Mouse (Mus musculus): ENCODE data around the gene Dnajc17.

The Dnajc17 gene

DNA sequence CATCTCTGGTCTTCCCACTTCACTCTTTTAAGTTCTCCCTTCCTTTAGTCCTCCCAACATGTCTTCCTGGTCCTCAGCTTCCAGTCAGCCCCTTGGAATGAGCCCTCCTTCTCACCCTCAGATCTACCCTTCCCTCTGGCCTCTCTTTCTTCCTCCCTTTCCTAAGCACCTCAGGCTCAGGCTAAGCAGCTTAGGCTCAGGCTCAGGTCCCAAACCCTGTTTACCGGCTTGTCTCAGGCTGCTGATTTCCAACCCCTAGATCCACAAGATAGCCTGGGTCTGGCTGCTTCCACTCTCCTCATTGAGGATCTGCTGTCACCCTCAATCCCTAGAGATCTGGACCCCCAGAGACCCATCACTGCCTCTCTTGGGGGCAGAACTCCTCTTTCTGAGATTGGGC, 10.5 kb downstream of the Dnajc17 start:
- no peak for DNase-seq (ENCODE audit: low spot score)

DNA sequence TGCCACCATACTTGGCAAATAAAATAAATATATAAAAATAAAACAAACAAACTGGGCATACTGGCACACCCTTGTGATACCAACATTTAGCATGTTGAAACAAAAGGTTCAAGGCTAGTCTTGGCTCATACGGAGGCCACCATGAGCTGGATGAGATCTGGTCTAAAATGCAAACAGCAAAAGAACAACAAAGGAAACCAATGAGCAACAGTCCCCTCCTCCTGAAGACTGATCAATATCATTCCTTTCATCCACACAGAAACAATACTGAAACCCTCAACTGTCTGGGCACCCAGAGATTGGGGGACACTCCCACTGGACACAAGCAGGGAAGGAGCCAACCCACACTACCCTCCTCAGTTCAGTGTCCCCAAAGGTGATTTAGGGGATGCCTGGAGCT, 11.1 kb downstream of the Dnajc17 start:
- no peak for DNase-seq (ENCODE audit: low spot score)

DNA sequence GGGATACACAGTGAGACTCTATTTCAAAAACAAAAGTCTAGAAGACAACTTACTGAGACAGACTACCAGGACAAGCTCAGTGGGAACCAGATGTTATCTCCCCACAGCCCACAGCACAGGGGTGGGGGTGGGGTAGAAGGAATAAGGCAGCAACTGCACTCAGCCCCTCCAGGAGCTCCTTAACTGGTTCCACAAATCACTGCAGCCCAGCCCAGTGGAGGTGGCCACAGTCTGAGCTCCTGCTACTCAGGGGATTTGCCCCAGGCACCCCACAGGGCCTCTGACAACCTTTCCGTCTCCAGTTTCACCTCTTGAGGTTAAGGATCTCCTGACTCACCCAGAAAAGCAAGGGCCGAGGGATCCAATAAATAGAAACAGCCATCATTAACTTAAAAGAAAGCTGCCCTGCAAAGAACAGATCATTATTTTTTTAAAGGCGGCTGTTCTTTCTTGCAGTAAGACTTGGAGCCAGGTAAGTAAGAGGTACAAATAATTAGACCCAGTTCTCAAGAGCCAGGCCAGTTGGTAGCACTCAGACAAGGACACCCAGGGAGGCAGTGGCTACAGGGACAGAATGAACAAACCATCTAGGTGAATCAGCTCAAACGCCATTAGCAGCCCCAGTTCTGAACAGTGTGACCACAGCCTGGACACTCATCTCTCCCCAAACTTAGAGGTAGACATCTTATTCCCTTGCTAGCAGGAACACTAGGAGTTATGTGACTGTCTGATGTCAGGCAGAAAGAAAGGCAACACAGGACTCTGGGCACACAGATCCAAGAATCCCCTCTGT, 12.1 kb downstream of the Dnajc17 start:
- DNase-seq (ENCODE audit: low spot score), result no peak

DNA sequence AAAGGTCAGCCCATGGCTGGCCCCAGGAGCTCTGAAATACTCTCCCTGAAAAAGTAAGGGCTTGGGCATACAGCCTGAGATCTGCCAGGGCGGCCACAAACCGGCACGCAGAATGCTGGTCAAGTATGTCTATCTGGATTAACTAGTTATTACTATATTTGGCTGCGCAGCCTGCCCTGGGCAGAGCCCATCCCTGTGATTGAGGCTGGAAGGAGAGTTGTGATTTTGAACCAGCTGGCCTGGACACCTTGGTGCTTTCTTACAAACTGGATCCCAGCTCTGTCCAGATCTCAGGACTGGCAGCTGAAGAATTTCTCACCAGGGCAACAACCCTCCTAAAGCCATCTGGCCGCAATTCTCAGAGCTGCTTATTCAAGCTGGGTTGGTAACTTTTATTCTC, 14.5 kb downstream of the Dnajc17 start:
- DNase-seq (ENCODE audit: low spot score), result no peak

DNA sequence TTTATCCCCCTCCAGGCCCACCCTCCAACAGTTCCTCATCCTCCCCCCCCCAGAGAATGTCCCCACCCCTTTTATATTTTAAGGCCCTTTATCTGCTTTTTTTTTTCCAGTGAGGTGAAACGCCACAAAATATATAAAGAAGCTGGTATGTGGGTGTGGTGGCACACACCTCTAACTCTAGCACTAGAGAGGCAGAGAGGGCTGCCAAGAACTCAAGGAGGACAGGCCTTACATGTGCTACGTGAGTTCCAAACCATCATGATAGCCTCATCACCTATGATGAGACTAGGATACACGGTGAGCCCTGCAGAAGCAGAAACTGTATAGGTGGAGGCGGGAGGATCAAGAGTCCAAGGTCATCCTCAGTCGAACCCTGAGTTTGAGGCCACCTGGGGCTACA, 17.6 kb downstream of the Dnajc17 start:
- DNase-seq (ENCODE audit: low spot score), result no peak

DNA sequence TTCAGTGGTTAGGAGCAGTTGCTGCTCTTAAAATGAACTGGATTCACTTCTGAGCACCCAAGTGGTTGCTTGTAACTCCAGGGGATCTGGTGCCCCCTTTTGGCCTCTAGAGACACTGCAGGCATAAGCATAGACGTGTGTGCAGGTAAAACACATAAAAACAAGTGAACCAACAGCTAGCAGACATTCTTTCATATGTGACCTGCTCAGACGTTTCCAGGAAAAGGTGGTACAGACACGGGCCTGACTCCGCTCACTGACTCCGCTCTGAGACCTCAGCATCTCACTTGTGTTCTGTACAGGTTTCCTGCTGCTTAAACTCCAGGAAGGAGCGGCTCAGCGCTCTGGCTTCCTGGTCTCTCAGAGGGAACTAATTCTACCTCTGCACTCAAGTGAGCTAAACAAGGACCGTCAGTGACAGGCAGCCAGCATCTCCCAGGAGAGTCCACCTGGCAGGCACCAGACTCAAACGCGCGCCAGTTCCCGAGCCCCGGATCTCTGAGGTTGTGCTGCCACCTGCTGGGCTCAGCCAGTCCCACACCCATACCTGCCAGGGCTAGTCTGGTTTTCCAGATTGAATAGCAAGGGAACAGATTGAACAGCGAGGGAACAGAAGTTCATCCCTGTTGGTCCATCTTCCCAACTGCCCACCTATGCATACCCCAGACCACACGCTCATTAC, 19.4 kb downstream of the Dnajc17 start:
- DNase-seq (ENCODE audit: low spot score), result peak; percentile 59

DNA sequence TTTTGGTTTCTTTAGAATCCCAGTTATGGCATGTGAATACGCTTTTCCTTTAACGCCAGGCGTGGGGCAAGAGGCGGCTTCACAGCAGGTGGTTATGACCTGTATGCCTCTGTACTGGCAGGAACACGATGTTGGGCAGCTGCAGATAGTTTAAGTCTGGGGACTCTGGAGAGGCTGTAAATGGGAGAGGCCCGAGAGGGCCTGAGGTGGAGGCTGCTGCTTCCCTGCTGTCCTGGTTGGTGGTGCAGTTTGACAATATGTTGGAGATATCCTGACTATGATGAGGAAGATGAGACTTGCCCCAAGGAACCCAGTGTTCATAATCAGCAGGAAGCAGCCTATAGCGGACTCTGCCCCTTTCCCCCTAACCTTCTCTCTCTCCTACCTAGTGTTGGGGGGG, 25.7 kb downstream of the Dnajc17 start:
- no peak for DNase-seq (ENCODE audit: low spot score)

DNA sequence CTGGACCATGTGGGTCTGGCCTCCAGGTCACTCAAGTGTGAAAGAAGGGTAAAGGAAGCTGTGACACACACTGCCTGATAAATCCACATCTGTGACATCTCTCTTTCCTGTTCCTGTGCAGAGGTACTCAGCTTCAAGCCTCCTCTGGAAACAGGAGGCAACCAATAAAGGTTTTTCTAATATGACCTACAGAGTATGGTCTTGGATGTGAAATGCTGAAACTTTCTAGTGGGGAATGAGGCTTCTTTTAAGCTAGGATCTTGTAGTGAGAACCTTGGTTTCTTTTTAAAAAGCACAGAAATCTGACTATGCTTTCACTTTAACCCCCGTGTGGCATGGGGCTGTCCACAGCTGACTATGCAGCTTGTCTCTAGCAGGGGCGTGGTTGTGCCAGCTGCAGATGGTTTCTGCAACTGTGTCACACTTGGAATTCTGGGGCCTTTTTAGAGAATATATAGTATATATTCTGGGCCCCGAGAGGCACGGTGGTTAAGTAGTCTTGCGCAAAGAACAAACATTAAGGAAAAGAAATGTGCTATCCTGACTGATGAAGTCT, 31.1 kb downstream of the Dnajc17 start:
- no peak for DNase-seq (ENCODE audit: low spot score)

DNA sequence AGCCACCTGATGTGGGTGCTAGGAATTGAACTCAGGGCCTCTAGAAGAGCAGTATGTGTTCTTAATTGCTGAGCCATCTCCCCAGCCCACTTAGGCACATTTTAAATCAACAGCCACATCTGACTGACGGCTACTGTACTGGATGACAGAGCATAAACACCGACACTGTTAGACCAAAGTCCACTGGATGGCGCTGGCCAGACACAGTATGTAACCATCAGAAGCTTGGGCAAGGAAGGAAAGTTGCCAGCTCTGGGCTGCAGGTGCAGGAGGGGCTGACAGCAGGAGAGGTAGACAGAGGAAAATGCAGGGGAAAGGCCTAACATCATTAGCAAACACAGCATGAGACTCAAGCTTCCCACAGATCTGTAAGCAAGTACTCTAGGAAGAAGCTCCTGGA, 31.8 kb downstream of the Dnajc17 start:
- no peak for DNase-seq (ENCODE audit: low spot score)

DNA sequence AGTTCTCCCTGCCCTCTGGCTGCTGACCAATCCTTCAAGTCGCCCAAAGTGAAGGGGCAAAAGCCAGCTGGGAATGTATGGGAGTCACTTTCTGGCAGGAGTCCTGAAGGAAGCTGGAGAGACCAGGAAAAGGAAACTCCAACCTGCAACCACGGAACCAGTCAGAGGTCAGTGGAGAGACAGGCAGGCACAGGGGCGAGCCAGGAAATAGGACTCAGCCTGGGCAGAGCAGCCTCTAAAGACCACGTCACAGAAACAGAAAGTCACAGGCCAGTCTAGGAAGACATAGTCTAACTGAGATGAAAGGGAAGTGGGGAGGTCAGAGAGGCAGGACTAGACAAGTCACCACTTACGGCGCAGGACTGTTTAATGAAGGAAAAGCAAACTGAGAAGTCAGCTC, 33.0 kb downstream of the Dnajc17 start:
- no peak for DNase-seq (ENCODE audit: low spot score)

DNA sequence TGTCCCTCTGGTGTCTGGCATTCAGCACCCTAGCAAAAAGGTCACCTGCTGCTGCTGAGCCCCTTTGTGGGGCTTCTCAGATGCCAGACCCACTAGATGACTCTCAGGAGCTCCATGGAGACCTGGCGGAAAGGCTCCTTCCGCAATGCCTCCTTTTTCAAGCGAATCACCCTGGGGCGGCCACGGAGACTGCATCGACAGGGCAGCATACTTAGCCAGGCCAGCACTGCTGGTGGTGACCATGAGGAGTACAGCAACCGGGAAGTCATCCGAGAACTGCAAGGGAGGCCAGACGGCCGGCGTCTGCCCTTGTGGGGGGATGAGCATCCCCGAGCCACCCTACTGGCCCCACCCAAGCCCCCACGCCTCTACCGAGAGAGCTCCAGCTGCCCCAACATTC, 33.7 kb downstream of the Dnajc17 start:
- no peak for DNase-seq (ENCODE audit: low spot score)

DNA sequence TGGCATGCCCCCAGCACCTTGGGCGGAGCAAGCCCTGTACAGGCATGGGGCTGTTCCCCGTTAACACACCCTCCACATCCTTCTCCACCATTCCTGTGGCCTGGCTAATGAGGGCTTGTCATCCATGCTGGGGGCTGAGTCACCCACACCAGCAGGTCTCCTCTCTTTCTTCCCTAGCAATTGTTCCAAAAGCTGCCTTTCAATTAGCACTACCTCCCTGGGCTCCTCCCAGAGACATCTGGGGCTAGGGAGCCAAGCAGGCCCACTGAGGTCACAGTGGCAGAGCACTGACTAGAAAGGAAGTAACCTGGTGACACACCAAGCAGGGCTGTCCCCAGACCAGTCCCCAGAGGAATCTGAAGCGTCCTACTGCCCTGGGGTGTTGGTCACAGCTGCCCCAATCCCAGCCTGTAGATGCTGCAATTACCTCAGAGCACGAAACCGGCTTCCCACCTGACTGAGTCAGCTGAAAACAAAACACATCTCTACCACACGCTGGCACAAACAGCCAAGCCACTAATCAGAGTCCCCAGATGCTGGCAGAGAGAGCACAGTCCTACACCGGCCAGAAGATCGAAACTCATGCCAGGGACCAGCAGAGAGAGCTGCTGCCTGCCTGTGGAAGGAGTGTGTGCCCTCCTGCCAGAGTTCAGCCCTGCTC, 34.5 kb downstream of the Dnajc17 start, which contains the start of gene Gm14137:
Gene Gm14137, plus strand, starts transcription at position 519 of the 661 bp plus-strand sequence.
- DNase-seq (ENCODE audit: low spot score), result no peak

DNA sequence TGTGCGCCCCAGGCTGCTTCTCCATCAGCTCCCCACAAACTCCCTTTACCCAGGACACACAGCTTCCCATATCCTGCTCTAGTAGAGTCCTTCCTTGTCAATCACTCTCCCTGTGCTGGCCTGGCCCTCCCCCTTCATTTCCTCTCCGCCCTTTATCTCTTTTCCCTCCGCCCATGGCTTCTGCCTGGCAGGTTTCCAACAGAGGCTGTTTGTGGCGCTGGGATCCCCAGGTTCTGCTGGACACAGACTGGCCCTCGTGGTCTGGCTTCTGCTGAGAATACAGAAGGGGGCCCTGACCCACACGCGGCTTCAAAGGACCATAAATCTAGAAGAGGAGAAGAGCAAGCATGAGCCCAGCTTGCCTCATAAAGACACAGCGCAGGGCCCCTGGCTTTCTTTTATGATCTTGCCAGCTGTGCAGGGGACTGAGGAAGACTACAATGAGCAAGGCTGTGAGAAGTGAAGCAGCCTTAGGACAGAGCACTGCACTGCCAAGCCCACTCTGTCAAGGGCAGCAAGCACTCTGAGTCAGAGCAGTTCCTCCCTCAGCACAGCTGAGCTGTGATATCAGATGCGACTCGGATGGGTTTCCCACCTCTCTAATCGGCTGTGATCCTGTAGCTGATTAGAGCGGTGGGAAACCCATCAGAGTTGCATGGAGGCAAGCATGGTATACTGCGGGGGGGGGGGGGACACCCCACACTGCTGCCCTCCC, 35.6 kb downstream of the Dnajc17 start:
- no peak for DNase-seq (ENCODE audit: low spot score)

DNA sequence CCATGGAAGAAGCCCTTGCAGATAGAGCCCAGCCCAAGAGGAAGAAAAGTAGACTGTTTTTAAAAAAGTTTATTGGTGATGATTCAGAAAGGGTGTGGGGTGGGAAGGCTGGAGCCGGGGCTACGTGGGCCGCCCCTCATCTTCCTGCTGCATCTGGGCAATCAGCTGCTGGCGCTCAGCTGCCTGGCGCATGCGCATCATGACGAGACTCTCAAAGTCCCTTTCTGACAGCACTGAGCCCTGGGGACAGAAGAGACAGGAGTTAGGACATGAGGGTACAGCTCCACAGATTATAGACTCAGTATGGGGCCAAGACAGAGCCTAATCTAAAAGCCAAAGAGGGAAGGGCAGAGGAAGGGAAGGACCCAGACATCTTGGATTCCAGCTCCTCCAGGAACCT, 36.1 kb downstream of the Dnajc17 start:
- no peak for DNase-seq (ENCODE audit: low spot score)

DNA sequence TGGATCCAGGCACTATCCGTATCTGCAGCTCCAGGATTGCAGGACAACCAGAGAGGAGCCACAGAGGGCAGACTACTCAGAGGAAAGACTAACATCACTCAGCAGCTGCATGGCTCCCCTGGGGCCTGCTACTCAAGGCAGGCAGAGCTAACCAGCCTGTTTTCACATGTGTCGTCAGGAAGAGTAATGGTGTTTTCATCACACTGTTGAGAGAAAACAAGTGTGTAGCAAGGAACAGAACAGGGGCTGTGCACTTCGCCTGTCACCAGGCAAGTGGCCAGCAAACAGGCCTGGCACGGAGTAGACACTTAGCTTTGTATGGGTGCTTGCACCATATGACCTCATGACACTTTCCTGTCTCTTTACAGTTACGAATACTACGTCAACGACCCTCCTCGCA, 37.0 kb downstream of the Dnajc17 start:
- no peak for DNase-seq (ENCODE audit: low spot score)

DNA sequence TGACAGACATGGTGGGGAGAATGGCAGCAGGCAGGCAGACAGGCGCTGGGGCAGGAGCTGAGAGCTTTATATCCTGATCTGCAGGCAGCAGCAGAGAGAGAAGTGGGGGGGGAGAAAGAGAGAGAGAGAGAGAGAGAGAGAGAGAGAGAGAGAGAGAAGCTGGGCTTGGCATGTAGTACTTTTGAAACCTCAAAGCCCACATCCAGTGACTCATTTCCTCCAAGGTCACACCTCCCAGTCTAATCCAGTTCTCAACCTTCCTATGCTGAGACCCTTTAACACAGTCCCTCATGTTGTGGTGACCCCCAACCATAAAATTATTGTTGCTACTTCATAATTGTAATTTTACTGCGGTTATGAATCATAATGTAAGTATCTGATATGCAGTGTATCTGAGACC, 38.3 kb downstream of the Dnajc17 start:
- no peak for DNase-seq (ENCODE audit: low spot score)

DNA sequence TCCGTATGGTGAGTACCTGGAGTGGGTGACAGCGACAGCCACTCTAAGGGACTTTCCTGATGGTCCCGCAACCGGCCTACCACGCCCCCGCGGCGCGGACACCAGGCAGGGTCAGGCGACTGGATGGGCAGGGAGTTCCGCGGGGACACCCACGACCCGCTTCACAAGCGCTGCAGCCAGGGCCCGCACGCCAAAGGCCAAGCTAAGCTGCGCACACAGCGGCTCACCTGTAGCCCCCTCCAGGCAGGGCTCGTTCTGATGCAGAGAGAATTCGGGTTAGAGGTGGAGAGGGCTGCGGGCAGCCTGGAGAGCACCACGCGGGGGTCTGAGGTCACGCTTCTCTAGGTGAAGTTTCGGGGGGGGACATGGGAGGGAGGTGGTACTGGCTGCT, 40.7 kb downstream of the Dnajc17 start:
- no peak for DNase-seq (ENCODE audit: low spot score)

DNA sequence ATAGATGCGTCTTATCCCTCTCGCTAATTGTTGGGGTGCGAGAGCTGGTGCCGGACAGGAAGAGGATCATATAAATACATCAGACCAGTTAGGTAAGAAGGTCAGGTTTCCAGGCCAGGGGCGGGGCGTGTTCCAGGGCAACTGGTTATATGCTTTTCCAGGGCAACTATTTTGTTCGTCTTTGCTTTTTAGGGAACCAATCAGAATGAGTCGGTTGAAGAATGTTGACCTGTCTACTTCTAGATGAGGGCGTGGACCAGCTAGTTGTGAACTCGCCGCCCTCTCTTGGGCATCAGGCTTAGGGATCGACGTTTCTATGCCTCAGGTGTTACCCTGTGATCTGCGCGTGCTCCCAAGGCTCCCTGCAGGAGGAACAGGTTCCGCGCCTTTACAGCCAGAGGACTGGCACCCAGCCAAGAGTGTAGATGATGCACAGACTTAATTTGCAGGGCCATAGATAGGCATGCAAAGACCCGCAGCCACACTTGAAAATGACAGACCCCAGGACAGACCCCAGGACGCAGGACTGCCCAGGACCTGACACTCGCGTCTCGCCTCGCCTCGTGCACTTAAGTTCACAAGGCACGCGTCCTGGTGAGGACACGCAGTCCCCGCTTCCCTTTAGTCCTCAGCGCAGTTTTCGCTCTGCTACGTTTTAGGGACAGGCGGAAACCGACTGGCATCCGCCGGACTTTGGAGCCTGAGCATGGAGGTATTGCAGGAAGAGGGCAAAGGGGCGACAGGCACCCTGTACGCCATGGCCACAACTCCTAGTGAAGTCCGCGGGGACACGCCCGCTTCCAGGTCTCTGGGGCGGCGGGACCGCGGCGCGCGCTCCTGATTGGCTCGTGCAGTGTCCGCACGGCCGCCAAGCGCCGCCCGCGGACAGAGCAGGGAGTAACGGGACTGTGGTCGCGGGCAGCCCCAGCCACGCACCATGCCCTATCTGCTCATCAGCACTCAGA, 41.4 kb downstream of the Dnajc17 start, which contains the start of gene Gchfr:
Gene Gchfr, plus strand, starts transcription at position 873 of the 965 bp plus-strand sequence.
- no peak for DNase-seq (ENCODE audit: low spot score)

DNA sequence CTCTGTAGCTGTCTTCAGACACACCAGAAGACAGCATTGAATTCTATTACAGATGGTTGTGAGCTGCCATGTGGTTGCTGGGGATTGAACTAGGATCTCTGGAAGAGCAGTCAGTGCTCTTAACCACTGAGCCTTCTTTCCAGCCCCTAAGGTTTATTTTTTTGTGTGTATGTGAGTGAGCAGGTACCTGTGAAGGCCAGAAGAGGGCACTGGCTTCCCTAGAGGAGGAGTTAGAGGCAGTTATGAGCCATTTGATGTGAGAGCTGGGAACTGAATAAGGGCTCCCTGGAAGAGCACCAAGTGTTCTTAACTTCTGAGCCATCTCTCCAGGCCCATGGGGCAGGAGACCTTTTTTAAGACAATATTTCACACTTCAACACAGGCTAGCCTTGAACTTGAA, 43.2 kb downstream of the Dnajc17 start:
- no peak for DNase-seq (ENCODE audit: low spot score)

DNA sequence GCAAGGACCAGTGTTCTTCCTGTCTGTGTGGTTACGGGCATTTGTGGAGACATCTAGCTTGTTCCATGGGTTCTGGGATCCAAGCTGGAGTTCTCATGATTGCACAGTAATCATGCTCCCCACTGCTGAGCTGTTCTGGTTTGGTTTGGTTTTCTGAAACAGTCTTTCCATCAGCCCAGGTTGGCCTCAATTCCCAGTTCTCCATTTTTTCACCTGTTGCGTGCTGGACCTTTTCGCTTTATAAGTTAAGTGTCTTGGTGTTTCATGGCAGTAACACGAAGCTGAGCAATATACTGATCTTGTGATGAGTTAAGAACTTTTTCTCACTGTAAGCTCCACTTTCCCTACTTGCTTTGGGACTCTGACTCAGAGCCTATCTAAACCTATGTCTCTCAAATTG, 44.6 kb downstream of the Dnajc17 start:
- no peak for DNase-seq (ENCODE audit: low spot score)

DNA sequence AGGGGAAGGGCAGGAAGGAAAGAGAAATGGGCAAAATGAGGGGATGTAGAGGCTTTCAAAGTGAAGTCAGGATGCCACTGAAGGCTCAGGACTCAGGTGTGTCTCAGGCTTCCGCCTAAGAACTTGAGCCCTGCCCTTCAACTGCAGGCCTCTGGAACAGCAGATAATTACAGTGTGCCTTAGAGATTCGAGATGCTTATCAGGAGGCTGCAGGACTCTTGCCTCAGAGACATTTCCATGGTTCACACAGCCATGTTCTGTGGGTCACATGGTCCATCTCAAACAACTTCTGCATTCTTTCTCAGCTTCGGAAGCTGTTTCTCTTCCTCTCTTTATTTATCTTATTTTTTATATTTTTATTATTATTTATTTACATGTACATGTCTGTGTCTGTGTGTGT, 45.5 kb downstream of the Dnajc17 start:
- no peak for DNase-seq (ENCODE audit: low spot score)

Measured in left cerebral cortex, adult 11 months (tissue).